Mouse (Mus musculus): Measurements from ENCODE around the gene Tent5b.
"Not testable (repeated sequence)": the region's sequence is repeated elsewhere in the genome, so short reads cannot be mapped to it uniquely, and the experiment has no call there.

Gene Tent5b

DNA sequence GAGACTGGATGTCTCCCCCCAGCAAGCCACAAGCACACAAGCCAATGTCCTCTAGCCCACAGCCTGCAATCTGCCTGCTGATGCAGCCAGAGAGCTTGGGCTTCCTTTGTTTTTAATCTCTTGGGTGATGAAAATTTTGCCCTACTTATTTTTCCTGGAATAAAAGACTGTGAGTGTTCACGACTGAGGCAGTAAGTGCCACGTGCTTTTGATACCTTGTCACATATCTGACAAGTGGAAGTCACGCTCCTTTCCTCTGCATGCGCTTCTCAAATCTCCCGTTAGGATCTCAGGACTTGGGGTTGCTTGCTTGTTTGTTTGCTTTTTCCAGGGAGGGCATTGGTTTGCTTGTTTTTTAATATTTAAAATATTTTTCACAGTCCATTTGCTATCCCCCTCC lies 24.4 kb downstream of the Tent5b start:
- DNase-seq, result no peak

DNA sequence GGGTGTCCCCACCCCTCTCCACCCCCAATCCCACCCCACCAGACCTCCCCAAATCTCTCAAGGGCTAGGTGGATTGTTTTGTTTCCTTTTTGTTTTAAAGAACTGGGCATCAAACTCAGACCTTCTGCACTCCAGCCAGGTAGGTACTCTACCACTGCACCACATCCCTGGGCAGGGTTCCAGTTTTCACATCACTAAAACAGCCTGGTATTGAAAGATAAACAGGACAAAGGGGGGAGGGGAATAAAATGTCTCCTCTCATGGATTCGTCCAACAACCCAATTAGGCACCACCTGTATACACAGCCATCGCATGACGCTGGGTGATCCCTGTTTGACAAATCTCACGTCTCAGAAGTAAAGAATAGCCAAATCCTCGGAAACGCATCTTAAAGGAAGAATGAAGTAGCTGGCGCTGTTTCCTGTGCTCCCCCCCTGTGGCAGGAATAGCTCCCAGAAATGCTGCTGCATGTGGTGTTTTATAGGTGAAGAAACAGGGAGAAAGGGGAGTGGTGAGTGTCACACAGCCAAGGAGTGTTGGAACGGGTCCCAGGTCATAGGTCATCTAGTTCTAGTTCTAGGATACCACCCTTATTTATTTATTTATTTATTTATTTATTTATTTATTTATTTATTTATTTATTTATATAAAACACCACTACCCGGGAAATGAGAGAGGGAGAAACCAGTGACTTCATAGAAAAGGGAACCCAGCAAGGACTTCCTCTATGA lies 25.0 kb downstream of the Tent5b start:
- DNase-seq, result no peak

DNA sequence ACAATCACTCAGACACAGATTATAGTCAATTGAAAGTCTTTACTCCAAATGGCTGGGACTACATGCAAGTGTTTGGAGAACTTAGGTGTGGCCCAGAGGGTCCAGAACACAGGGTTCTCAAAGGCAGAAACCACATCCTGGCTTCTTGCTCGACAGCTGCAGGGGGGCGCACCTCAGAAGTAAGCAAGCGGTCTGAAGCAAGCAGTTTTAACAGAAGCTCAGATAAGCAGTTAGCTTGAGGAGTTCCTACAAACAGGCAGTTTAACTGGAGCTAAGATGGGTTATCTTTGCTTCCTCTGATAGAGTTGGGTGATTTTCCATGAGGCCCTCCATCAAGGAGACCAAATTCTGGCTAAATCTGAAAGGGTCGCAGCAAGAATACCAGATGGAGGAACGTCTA lies 26.6 kb downstream of the Tent5b start:
- DNase-seq, result peak; percentile 85

DNA sequence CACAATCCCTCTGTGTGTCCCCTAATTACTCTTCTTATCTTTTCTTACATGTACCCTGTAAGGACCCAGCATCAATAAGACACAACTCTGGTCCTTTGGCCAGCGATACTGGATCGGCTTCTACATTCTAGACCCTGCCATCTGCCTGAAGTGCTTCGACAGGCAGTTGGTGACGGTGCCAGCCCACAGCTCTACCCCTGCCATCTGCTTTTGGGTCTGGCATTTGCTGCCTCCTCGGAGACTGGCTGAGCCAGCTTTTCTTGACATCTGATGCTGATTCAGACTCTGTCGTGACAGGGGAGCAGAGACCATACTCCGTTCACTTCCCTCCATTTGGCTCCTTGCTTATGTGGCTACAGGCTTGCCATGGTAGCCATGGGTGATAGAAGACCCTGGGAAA lies 29.1 kb downstream of the Tent5b start:
- DNase-seq, result no peak

DNA sequence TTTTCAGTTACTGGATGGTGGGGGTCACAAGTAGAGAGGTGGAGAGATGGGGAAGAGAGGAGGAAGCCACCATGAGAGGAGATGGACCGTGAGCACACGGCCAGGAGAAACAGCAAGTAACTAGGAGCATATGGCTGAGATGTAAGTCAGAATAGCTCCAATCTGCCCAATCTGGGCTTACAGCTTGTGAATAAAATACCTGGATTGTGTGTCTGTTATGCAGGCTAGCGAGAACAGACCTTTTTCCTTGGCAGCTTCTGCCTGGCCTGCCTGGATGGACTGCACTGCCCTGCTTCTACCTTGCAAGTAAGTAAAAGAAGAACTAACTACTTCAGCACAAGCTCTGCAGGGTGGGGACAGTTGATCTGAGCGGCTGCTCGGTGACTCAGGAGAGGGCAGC lies 31.1 kb downstream of the Tent5b start:
- no peak for DNase-seq

DNA sequence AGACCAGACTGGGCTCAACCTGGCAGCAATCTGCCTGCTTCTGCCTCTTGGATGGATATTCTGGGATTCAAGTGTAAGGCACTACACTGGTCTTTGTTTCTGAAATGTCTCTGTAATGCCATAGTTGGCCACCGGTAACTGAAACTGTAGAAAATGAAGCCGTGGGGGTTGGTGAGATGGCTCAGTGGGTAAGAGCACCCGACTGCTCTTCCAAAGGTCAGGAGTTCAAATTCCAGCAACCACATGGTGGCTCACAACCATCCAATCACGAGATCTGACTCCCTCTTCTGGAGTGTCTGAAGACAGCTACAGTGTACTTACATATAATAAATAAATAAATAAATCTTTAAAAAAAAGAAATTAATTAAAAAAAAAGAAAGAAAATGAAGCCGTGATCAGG lies 32.6 kb downstream of the Tent5b start:
- not testable (repeated sequence) for DNase-seq

DNA sequence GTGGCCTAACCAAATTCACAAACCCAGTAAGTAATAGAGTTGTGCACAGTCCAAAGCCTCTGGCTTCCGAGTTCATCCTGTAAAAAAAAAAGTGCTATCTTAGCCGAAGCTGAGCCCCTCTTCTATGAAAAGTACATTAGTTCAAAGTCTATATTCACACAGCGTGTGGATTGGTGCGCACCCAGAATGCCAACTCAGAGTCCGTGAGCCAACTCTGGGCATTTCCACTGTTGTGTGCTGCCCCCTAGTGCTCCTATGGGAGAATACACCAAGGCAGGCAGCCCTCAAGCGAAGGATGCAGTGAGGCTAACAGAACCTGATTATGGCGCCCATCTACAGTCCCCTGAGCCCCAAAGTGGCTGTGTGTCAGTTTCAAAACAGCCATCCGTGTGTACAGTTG lies 33.0 kb downstream of the Tent5b start:
- peak; percentile 84 for DNase-seq

DNA sequence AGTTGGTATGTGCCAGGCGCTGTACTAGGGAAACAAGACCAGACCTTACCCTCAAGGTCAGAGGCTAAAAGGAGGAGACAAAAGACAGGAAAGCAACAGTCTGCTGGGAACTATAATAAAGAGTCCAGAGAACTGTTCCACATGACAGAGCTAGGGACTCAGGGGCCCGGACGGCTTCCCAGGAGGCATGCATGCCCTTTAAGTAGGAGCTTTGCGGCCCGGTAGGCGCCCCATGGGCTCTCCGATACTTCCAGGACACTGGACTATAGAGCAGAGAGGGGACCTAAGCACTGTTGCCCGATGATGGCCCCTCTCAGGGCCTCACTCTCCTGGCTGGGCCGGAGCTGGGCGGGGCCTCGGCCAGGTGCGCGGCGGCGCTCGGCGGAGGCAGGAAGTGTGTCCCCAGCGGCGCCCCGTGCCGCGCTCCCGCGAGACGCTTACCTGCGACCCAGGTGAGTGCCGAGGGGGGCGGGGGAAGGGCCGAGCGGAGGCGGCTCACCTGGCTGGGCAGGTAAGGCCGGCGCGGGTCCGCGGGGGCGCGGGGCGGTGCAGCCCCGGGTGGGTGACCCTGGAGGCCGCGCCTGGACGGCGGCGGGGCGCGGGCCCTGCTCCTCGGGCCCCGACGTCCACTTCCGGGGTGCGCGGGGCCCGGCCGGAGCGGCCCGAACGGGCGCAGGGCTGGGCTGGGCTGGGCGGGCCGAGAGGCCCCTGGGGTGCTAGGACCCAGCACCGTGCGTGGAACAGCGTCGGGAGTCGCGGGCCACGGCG lies 38.9 kb downstream of the Tent5b start, which contains the start of gene Kdf1:
TSS of gene Kdf1 (plus strand) at position 363 of the 768 bp plus-strand sequence.
- DNase-seq, result no peak

DNA sequence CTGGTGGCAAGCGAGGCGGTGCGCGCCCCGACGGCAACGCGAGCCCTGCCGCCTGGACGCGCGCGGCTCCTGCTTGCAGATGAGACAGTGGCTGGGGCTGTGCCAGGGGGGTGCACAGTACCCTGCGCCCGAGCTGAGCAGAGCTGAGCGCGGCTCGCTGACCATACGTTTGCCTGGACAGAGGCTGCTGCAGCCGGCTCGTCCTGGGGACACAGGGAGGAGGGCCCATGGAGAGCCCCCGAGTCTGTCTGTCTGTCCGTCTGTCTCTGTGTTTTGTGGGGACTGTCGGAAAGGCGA lies 39.4 kb downstream of the Tent5b start:
- DNase-seq, result no peak

DNA sequence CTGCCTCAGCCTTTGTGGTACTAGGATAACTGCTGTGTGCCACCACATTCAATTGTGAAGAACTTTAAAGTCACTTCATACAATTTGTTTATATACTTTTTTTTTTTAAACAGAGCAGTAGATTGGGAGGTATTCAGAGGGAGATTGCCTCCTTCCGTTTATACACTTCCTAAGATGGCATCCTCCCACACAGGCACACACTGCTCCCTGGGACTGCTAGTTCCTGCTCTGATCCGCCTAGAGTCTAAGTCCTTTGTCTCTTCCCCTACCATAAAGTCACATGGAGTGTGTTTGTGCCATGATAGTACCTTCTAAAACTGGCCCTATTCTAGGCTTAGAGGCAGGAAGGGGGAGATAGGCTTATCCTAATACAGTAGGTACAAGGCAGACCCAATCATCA lies 41.6 kb downstream of the Tent5b start:
- no peak for DNase-seq

DNA sequence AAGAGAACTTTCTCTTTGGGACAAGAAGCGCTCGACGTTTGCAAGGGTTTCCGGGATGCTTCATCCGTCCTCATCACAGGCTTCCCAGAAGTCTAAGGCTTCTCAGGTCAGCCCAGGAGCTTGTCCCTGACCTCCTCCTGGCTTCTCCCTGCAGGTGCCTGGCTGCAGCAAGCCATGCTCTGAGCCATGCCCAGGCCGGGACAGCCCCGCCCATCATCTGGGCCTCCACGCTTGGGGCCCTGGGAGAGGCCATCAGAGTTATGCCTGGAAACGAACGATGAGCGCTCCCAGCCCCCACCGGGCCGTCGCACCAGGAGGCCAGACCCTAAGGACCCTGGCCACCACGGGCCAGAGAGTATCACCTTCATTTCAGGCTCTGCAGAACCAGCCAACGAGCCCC lies 47.9 kb downstream of the Tent5b start:
- DNase-seq, result no peak

DNA sequence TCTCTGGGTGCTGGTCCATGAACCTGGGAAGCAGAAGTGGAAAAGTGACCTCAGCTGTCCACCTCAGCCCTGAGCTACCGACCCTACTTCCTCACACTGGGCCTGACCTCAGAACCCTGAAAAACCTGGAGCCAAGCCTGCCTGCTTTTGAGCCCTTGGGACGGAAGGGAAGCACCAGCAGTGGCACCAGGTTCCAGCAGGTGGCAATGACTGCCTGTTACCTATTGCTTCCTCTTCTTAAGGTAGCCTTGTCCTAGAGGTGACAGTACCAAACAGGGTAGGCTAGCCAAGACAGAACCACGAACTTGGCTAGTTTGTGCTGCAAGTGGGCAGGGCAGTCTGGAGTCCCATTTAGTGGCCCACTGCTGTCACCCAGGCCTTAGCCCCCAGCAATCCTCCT lies 52.8 kb downstream of the Tent5b start:
- no peak for DNase-seq

DNA sequence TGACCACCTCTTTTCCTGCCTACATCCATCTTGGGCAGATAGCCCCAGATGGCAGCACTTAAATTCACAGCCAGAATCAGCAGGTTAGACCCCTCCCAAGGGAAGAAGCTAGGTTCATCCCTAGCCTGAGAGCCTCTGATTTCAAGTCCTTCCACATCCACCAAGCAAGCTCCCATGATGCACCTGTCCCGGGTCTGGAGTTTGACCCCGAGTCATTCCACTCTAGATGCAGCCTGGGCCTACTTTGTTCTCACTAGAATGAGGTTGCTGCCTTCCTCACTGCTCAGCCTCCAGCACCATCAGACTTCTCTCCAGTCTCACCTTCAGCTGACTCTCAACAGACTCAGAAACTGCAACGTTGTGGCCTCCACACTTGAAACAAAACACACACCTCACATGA lies 56.1 kb downstream of the Tent5b start:
- no peak for DNase-seq

DNA sequence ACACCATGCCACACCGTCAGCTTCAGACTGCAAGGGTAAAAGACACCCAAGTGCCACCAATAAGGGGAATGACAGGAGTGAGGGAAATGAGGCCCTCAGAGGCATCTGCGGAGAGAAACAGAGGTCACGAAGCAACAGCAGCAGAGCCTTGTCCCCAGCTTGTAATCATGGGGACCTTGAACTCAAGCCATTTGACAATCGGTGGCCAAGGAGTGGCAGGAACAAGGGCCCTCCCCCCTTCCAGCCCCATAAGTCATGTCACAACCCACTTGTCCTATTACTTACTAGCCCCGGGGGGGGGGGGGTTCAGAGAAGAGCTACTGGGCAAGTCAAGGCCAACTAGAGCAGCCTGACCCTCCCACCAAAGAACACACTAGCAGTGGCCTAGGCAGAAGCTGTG lies 56.7 kb downstream of the Tent5b start:
- no peak for DNase-seq

Data from thymus, postnatal 14 days (tissue).